Mouse (Mus musculus): ENCODE measurements around the gene Abcb1b. TPM values are rescaled to one million over a fixed set of nuclear protein-coding genes. Genes with fewer than 3 reads are reported as not detected.

Abcb1b gene
- total RNA-seq, 4 experiments from 2014 or later, result 4.0 to 8.6 (median 6.6) TPM

Other genes with a start within 250 kb of the Abcb1b start
- gene Rundc3b, start 175.2 kb upstream of the Abcb1b start, total RNA-seq (2022), result 10 to 100 TPM; 28.0 to 33.6 (median 33.2) TPM
- gene Abcb1a, start 138.1 kb upstream of the Abcb1b start, total RNA-seq (2022), result 10 to 100 TPM; 16.2 to 17.8 (median 17.0) TPM
- gene Abcb4, start 95.6 kb downstream of the Abcb1b start, total RNA-seq (2022), result 1 to 10 TPM; 5.8 to 8.0 (median 6.7) TPM
- gene Crot, start 199.2 kb downstream of the Abcb1b start, total RNA-seq (2022), result 10 to 100 TPM; 21.6 to 30.9 (median 25.3) TPM

Measured in layer of hippocampus, adult 8-10 months (tissue).